Mouse (Mus musculus) cerebellum, postnatal 4 days (tissue): ENCODE results near the gene Tal1.

ENCODE experiments used
- DNase-seq, 2 experiments: peaks; one replicate each; pipeline ENCODE4 v3.0.0; 2022; ENCODE audit warnings: low spot score in 2 of 2, mixed read lengths in 1 of 2

Gene Tal1

GRCm38 (mm10) chr4:115056371-115056920 is at the start of gene Tal1:
Tal1 (plus strand) TSS chr4:115056426.
- no peak for DNase-seq

GRCm38 (mm10) chr4:115014276-115014675 is 42.0 kb upstream of the Tal1 start:
- DNase-seq: no peak

- DNase-seq: no peak
Measured at GRCm38 (mm10) chr4:115019997-115020396, 36.2 kb upstream of the Tal1 start.

GRCm38 (mm10) chr4:115035043-115035442 is 21.2 kb upstream of the Tal1 start:
- DNase-seq: no peak

- DNase-seq: peak in 1 of 2 experiments; percentile 53
Measured at GRCm38 (mm10) chr4:115038242-115038641, 18.0 kb upstream of the Tal1 start.

- no peak for DNase-seq
Measured at GRCm38 (mm10) chr4:115045621-115046020, 10.6 kb upstream of the Tal1 start.

GRCm38 (mm10) chr4:115047750-115048149 is 8.5 kb upstream of the Tal1 start:
- peak in 1 of 2 experiments; percentile 55 for DNase-seq

- no peak for DNase-seq
Measured at GRCm38 (mm10) chr4:115048190-115048589, 8.0 kb upstream of the Tal1 start.

GRCm38 (mm10) chr4:115051245-115051644 is 5.0 kb upstream of the Tal1 start:
- DNase-seq: no peak

GRCm38 (mm10) chr4:115052343-115053005 is 3.8 kb upstream of the Tal1 start:
- DNase-seq: no peak

GRCm38 (mm10) chr4:115055044-115055443 is 1.2 kb upstream of the Tal1 start:
- no peak for DNase-seq

GRCm38 (mm10) chr4:115055691-115056090 is 535 bp upstream of the Tal1 start:
- no peak for DNase-seq

- DNase-seq: peak in 1 of 2 experiments; percentile 36
Measured at GRCm38 (mm10) chr4:115056921-115057673, 871 bp downstream of the Tal1 start.

GRCm38 (mm10) chr4:115057674-115058316 is 1.6 kb downstream of the Tal1 start:
- no peak for DNase-seq

- DNase-seq: no peak
Measured at GRCm38 (mm10) chr4:115058317-115058761, 2.1 kb downstream of the Tal1 start.

GRCm38 (mm10) chr4:115058871-115059590 is 2.8 kb downstream of the Tal1 start:
- DNase-seq: no peak

- no peak for DNase-seq
Measured at GRCm38 (mm10) chr4:115059871-115060270, 3.6 kb downstream of the Tal1 start.

- DNase-seq: no peak
Measured at GRCm38 (mm10) chr4:115060753-115061152, 4.5 kb downstream of the Tal1 start.

- no peak for DNase-seq
Measured at GRCm38 (mm10) chr4:115062540-115062874, 6.3 kb downstream of the Tal1 start.

- DNase-seq: no peak
Measured at GRCm38 (mm10) chr4:115062875-115063517, 6.8 kb downstream of the Tal1 start.
